Mouse (Mus musculus): ENCODE data around the gene C530008M17Rik.

Gene C530008M17Rik

DNA sequence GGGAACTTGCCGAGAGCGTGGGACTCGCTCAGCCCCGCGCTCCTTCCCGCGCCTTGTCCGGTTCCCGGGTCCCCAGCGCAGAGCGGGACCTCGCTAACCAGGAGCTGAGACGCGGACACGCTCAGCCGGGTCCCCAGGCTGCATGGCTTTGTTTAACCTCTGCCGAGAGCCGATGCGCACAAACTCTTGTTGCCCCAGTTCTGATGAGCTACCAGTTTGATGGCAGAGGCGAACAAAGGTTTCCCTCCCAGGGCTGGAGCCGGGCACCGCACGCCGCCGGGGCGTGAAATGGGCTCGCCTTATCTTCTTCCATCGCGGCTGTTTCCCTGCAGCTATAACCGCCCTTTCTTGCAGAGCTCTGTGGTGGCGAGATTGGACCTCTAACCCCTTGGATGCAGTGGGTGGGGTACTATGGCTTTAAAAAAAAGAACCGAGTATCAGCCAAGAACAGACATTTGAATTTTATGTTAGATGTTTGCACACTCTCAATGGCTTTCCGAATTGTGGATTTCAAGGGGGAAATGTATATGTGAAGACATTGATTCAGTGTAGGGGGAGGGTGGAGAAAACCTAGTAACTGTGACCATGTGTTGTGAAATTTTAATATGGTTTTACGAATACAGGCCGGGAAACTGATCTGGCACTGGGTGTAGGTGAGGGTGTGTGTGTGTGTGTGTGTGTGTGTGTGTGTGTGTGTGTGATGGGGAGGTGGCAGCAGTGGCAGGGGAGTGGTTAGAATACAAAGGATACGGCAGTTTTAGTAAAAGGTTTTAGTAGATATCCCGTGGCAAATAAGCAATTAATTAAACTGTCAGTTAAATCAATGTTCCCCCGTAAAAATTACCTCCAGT lies 2.0 kb downstream of the C530008M17Rik start:
- Histone ChIP-seq H3K36me3 (ENCODE audit: insufficient read depth, low read length) (no peaks in the 10 kb centered on the region), H3K27me3 (ENCODE audit: insufficient read depth, low read length) (peaks cover 52% of the 10 kb centered on the region), H3K4me1 (replicated peaks; ENCODE audit: low read depth, low read length) (0 out of 2 replicates have a peak, but pooled peaks cover 7% of the 10 kb centered on the region), H3K4me3 (replicated peaks; ENCODE audit: low read length) (peak overlapping the region; percentile 87), H3K9me3 (ENCODE audit: low read length) (no peaks in the 10 kb centered on the region)
- TF ChIP-seq CTCF (conservative IDR thresholded peaks at IDR 0.05; ENCODE audit: low read length) (no peak), POU5F1 (IDR thresholded peaks at IDR 0.05; ENCODE audit: borderline replicate concordance, low read length) (no peak), NANOG (IDR thresholded peaks at IDR 0.05; ENCODE audit: borderline replicate concordance, low read length) (no peak)

GRCm38 (mm10) chr5:76659958-76660635 lies 3.8 kb downstream of the C530008M17Rik start:
- no peak overlapping the region for H3K4me3 ChIP-seq (replicated peaks; ENCODE audit: low read length)
- H3K27me3 ChIP-seq (ENCODE audit: insufficient read depth, low read length), result peaks cover 46% of the 10 kb centered on the region
- TF ChIP-seq NANOG (IDR thresholded peaks at IDR 0.05; ENCODE audit: borderline replicate concordance, low read length) (no peak), POU5F1 (IDR thresholded peaks at IDR 0.05; ENCODE audit: borderline replicate concordance, low read length) (no peak), CTCF (conservative IDR thresholded peaks at IDR 0.05; ENCODE audit: low read length) (no peak)
- H3K4me1 ChIP-seq (replicated peaks; ENCODE audit: low read depth, low read length), result 0 out of 2 replicates have a peak, but pooled peaks cover 7% of the 10 kb centered on the region
- no peaks in the 10 kb centered on the region for H3K9me3 ChIP-seq (ENCODE audit: low read length)
- no peaks in the 10 kb centered on the region for H3K36me3 ChIP-seq (ENCODE audit: insufficient read depth, low read length)

- Histone ChIP-seq H3K9me3 (ENCODE audit: low read length) (no peaks in the 10 kb centered on the region), H3K36me3 (ENCODE audit: insufficient read depth, low read length) (no peaks in the 10 kb centered on the region), H3K4me3 (replicated peaks; ENCODE audit: low read length) (no peak overlapping the region), H3K4me1 (replicated peaks; ENCODE audit: low read depth, low read length) (0 out of 2 replicates have a peak, but pooled peaks cover 7% of the 10 kb centered on the region), H3K27me3 (ENCODE audit: insufficient read depth, low read length) (peaks cover 41% of the 10 kb centered on the region)
- TF ChIP-seq CTCF (conservative IDR thresholded peaks at IDR 0.05; ENCODE audit: low read length), result no peak
- no peak for TF ChIP-seq NANOG (IDR thresholded peaks at IDR 0.05; ENCODE audit: borderline replicate concordance, low read length)
- no peak for TF ChIP-seq POU5F1 (IDR thresholded peaks at IDR 0.05; ENCODE audit: borderline replicate concordance, low read length)
Measured at GRCm38 (mm10) chr5:76661310-76661709, 5.0 kb downstream of the C530008M17Rik start.

DNA sequence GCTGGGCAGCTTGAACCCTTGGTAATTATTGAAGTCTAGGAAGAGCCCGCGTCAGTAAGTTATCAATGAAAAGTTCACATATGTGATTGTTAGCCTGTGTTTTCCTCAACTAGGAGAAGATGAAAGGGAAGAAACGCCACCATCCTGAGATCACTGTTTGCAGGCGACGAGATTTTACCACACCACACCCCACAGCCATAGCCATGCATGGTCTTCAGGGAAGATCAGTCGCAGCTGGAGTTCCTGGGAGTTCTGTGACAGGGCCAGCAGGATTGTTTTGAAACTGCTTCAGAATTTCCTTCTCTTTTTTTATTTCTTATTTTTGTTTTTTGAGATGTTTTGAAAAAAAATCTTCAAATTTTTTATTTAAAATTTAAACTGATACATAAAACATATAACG lies 8.6 kb downstream of the C530008M17Rik start:
- TF ChIP-seq POU5F1 (IDR thresholded peaks at IDR 0.05; ENCODE audit: borderline replicate concordance, low read length) (no peak), NANOG (IDR thresholded peaks at IDR 0.05; ENCODE audit: borderline replicate concordance, low read length) (no peak), CTCF (conservative IDR thresholded peaks at IDR 0.05; ENCODE audit: low read length) (no peak)
- Histone ChIP-seq H3K4me1 (replicated peaks; ENCODE audit: low read depth, low read length) (no peaks in the 10 kb centered on the region), H3K27me3 (ENCODE audit: insufficient read depth, low read length) (peaks cover 9% of the 10 kb centered on the region; the same call in 1 of the 2 replicates), H3K36me3 (ENCODE audit: insufficient read depth, low read length) (no peaks in the 10 kb centered on the region), H3K4me3 (replicated peaks; ENCODE audit: low read length) (no peak overlapping the region), H3K9me3 (ENCODE audit: low read length) (no peaks in the 10 kb centered on the region)

DNA sequence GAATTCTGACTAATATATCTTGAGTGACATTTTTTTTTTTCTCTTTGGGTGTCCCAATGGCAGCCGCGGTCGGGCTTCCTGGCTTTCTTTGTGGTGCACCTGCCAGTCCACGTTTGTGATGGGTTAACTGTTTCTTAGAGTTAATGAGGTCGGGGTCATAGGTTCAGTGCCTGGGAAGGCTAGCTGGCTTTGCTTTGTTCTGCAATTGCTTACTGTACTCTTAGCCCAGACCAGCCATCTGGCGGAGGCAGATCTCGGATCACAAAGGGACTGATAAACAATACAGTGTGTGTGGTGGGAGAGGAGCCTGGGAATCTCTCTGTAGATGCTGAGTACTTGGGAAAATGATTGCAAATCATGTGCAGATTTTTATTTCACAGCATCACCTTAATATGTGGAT lies 9.1 kb downstream of the C530008M17Rik start:
- H3K9me3 ChIP-seq (ENCODE audit: low read length), result no peaks in the 10 kb centered on the region
- H3K4me1 ChIP-seq (replicated peaks; ENCODE audit: low read depth, low read length), result no peaks in the 10 kb centered on the region
- H3K4me3 ChIP-seq (replicated peaks; ENCODE audit: low read length), result no peak overlapping the region
- TF ChIP-seq POU5F1 (IDR thresholded peaks at IDR 0.05; ENCODE audit: borderline replicate concordance, low read length) (no peak), CTCF (conservative IDR thresholded peaks at IDR 0.05; ENCODE audit: low read length) (no peak), NANOG (IDR thresholded peaks at IDR 0.05; ENCODE audit: borderline replicate concordance, low read length) (no peak)
- peaks cover 4% of the 10 kb centered on the region; the same call in 1 of the 2 replicates for H3K27me3 ChIP-seq (ENCODE audit: insufficient read depth, low read length)
- H3K36me3 ChIP-seq (ENCODE audit: insufficient read depth, low read length), result no peaks in the 10 kb centered on the region

GRCm38 (mm10) chr5:76666026-76666756 lies 9.9 kb downstream of the C530008M17Rik start:
- TF ChIP-seq CTCF (conservative IDR thresholded peaks at IDR 0.05; ENCODE audit: low read length) (no peak), NANOG (IDR thresholded peaks at IDR 0.05; ENCODE audit: borderline replicate concordance, low read length) (no peak), POU5F1 (IDR thresholded peaks at IDR 0.05; ENCODE audit: borderline replicate concordance, low read length) (no peak)
- no peaks in the 10 kb centered on the region for H3K9me3 ChIP-seq (ENCODE audit: low read length)

GRCm38 (mm10) chr5:76668118-76668517 lies 11.8 kb downstream of the C530008M17Rik start:
- no peaks in the 10 kb centered on the region for H3K9me3 ChIP-seq (ENCODE audit: low read length)
- no peak overlapping the region for H3K4me3 ChIP-seq (replicated peaks; ENCODE audit: low read length)
- H3K27me3 ChIP-seq (ENCODE audit: insufficient read depth, low read length), result peaks cover under 1% of the 10 kb centered on the region; the same call in 1 of the 2 replicates
- no peaks in the 10 kb centered on the region for H3K4me1 ChIP-seq (replicated peaks; ENCODE audit: low read depth, low read length)
- TF ChIP-seq NANOG (IDR thresholded peaks at IDR 0.05; ENCODE audit: borderline replicate concordance, low read length) (no peak), CTCF (conservative IDR thresholded peaks at IDR 0.05; ENCODE audit: low read length) (no peak), POU5F1 (IDR thresholded peaks at IDR 0.05; ENCODE audit: borderline replicate concordance, low read length) (no peak)
- H3K36me3 ChIP-seq (ENCODE audit: insufficient read depth, low read length), result no peaks in the 10 kb centered on the region

More at GRCm38 (mm10) chr5:76666026-76666756, 9.9 kb downstream of the C530008M17Rik start:
- Histone ChIP-seq H3K4me1 (replicated peaks; ENCODE audit: low read depth, low read length) (no peaks in the 10 kb centered on the region), H3K36me3 (ENCODE audit: insufficient read depth, low read length) (no peaks in the 10 kb centered on the region), H3K4me3 (replicated peaks; ENCODE audit: low read length) (no peak overlapping the region), H3K27me3 (ENCODE audit: insufficient read depth, low read length) (peaks cover 4% of the 10 kb centered on the region; the same call in 1 of the 2 replicates)

DNA sequence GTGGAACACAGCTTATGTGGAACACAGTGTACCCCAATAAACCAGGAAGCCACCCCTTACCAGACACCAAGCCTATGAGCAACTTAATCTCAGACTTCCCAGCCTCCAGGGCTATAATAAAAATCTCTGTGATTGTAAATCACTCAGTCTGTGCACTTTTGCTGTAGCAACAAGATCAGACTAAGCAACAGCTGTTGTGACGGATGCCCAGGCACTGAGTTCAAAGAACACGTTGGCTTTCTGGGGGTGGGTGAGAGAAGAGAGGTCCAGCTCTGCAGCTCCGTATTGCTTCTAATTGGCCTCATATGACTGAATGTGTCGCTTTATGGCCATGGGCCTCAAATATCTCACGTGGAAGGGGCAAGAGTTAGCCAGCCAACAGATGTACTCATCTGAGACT lies 12.2 kb downstream of the C530008M17Rik start:
- TF ChIP-seq NANOG (IDR thresholded peaks at IDR 0.05; ENCODE audit: borderline replicate concordance, low read length), result no peak
- TF ChIP-seq POU5F1 (IDR thresholded peaks at IDR 0.05; ENCODE audit: borderline replicate concordance, low read length), result no peak
- no peak for TF ChIP-seq CTCF (conservative IDR thresholded peaks at IDR 0.05; ENCODE audit: low read length)
- H3K36me3 ChIP-seq (ENCODE audit: insufficient read depth, low read length), result no peaks in the 10 kb centered on the region
- H3K9me3 ChIP-seq (ENCODE audit: low read length), result no peaks in the 10 kb centered on the region

More for the DNA sequence above, 12.2 kb downstream of the C530008M17Rik start:
- Histone ChIP-seq H3K4me3 (replicated peaks; ENCODE audit: low read length) (no peak overlapping the region), H3K4me1 (replicated peaks; ENCODE audit: low read depth, low read length) (no peaks in the 10 kb centered on the region), H3K27me3 (ENCODE audit: insufficient read depth, low read length) (no peaks in the 10 kb centered on the region)

Data from E14TG2a.4 (cell line).